Mouse (Mus musculus) left cerebral cortex, adult 18-20 months (tissue): ENCODE measurements at regions not wholly inside any gene's neighbourhood (a gene's known extent, or its start where the extent isn't known, plus 50 kb on each side); places are given as distances from the start of the nearest gene placed in this dataset.
A peak's percentile ranks its signal among the peaks of the same experiment; 100 is the strongest.

Experiments used
- DNase-seq, 2 experiments: peaks; one replicate each; pipeline ENCODE4 v3.0.0; 2021 to 2022; ENCODE audit warnings: low spot score in 2 of 2, mixed read lengths in 1 of 2

GRCm38 (mm10) chr13:56350705-56351400 lies 54.5 kb upstream of the Cxcl14 start:
- peak; percentile 40 to 75 for DNase-seq

GRCm38 (mm10) chr13:56351401-56351735 lies 55.0 kb upstream of the Cxcl14 start:
- DNase-seq = no peak

GRCm38 (mm10) chr13:56352436-56352835 lies 56.1 kb upstream of the Cxcl14 start:
- DNase-seq = peak; percentile 48 to 67

- no peak for DNase-seq
Observed at GRCm38 (mm10) chr13:56352839-56353605, 56.7 kb upstream of the Cxcl14 start.

GRCm38 (mm10) chr13:56353921-56354320 lies 57.6 kb upstream of the Cxcl14 start:
- DNase-seq = no peak

- no peak for DNase-seq
Observed at GRCm38 (mm10) chr13:56354630-56355029, 58.3 kb upstream of the Cxcl14 start.

- DNase-seq = no peak
Observed at GRCm38 (mm10) chr13:56356999-56357398, 60.6 kb upstream of the Cxcl14 start.

GRCm38 (mm10) chr13:56357955-56358354 lies 61.6 kb upstream of the Cxcl14 start:
- DNase-seq = no peak

- DNase-seq = no peak
Observed at GRCm38 (mm10) chr13:56358827-56359226, 62.5 kb upstream of the Cxcl14 start.

GRCm38 (mm10) chr13:56359554-56359953 lies 63.2 kb upstream of the Cxcl14 start:
- DNase-seq = no peak

- no peak for DNase-seq
Observed at GRCm38 (mm10) chr13:56360803-56361202, 64.5 kb upstream of the Cxcl14 start.

GRCm38 (mm10) chr13:56362238-56362637 lies 64.2 kb upstream of the Gm3045 start:
- DNase-seq = no peak

GRCm38 (mm10) chr13:56362646-56363045 lies 63.7 kb upstream of the Gm3045 start:
- no peak for DNase-seq

GRCm38 (mm10) chr13:56369600-56369999 lies 56.8 kb upstream of the Gm3045 start:
- DNase-seq = no peak

- no peak for DNase-seq
Observed at GRCm38 (mm10) chr13:56371374-56371773, 55.0 kb upstream of the Gm3045 start.

- DNase-seq = no peak
Observed at GRCm38 (mm10) chr13:56372003-56372725, 54.2 kb upstream of the Gm3045 start.

- DNase-seq = no peak
Observed at GRCm38 (mm10) chr13:56372727-56373126, 53.7 kb upstream of the Gm3045 start.
